Mouse (Mus musculus) testis, postnatal 10 days (tissue): ENCODE measurements at regions not wholly inside any gene's neighbourhood (a gene's known extent, or its start where the extent isn't known, plus 50 kb on each side); places are given as distances from the start of the nearest gene placed in this dataset.
"Not testable (repeated sequence)": the region's sequence is repeated elsewhere in the genome, so short reads cannot be mapped to it uniquely, and the experiment has no call there.

ENCODE experiments used
- DNase-seq: peaks from one replicate; pipeline ENCODE4 v3.0.0; 2021; ENCODE audit warnings: low spot score

DNA sequence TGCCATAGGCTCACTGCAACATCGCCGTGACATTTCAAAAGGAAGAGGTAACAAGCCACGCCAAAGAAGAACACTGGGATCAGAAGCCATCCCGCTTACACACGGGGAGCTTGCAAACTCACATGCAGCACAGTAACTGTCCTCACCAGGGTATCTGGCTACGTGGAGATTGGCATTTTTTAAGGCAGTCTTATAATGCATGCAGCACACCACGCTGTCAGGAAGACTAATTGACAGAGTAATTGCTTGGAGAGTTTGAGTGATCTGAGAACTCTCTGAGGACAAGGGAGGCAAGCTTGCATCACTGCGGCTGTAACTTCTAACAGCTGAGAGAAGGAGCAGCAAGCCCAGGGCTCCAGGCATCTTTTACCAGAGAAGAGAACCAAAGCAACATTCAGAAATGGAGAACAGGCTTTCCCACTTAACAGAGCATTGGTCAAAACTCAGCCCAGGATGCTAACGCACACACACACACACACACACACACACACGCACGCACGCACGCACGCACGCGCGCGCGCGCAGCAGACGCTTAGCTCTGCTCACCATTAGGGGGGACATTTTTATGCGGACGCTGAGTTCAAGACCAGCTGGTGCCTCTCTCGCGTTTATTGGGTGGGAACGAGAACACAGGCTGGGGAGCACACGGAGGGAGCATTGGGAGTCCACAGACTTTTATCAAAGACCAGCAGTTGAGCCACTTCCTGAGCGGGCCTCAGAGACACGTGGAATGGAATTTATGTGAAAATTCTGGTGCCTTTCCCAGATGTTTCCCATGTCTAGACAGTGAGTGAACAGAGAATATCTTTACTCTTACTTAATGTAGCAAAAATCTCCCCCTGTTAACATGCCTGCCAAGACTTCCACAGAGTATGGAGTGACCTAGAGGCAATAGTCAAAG lies 66.6 kb downstream of the 1700129C05Rik start:
- DNase-seq = no peak

DNA sequence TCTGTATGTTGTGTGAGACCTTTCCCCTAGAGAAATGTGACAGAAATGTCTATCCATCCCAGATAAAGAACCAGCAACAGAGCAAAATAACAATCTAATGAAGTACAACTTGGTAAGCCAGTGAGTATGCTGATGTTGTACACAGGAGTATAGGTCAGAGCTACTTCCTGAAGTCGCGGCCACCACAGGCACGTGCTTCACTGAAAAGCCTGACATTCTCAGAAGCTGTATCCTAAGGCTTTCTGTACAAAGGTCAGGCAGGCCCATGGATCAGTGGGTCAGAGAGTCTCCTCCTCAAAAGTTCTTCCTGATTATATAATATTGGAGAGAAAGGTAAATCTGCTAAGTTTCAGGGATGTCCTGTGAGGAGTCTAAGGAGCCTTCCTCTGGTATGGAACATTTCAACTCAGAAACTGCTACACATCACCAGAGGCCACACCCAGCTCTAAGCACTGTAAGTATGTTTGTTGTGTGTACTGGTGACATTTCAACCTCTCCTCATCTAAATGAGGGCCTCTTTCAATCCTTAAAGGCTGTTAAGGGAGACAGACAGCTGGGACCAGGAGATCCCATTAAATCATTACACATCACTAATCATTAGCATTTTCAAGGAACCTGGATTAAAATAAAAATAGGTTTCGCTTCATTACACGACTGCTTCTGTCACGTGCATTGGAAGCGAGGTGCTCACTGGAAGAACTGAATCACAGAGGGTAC lies 70.2 kb downstream of the 1700129C05Rik start:
- no peak for DNase-seq

DNA sequence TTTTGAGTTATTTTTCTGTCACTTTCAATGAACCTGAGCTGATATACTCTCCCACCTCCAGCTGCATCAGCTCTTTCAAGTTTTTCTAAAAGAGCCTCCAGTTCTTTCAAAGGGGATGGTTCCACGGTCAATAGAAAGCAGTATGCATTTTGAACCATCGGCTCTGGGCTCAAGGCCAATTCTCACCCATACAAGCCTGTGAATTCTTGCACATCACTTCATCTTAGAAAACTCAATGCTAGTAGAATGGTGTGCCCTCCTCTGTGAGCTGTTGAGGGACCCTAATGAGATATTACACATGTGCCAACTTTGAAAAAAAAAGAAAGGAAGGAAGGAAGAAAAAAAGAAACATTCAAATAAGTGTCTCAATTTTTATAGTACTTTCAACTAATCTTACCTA lies 72.6 kb downstream of the 1700129C05Rik start:
- DNase-seq = no peak

DNA sequence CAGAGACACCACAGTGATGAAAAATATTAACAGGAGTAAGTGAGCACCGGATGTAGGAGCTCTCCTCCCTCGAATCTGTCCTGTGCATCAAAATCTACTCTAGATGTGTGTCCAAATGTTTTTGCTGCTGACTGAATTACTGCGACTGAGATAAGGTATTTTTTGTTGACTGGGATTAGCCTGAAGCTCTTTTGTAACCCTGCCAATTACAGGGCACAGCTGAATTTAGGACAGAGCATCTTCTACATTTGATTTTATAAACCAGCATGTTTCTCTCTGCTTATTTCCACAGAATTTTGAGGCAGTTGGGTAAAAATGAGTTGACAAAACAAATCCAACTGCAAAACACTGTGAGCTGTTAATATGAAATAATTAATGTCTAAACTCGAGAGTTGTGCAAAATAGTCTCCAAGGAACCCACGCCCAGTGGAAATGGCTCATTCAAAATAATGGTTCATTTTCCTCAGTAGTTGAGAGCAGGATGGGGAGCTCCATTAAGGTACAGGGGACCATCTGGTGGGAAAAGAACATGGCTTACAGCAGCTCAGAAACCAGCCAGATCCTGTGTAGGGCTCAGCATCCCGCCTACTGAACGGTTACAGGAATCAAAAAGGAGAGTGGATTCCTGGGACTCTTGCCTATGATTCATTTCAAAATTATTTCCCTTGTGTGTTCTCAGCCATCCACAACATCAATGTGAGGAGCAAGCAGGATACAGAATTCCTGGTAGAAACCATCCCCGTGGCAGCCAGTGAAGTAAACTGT lies 76.1 kb downstream of the 1700129C05Rik start:
- no peak for DNase-seq

DNA sequence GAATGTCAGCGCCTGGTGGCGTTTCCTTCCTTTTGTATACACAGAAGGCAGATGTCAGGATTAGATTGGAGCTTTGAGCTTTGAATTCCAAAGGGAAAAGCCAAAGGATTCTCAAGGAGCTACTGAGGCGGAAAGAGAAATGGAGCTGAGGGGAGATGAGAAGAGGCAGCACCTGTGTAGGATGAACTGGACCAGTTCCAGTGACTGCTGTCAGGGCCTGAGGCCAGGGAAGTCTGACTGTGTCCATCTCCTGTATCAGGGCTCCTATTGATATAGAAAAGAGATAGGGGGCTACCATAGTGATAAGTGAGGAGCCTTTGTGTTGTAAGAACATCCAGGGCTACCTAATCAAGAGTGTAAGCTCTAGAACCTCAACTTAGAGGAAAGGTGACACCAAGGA lies 79.5 kb downstream of the 1700129C05Rik start:
- DNase-seq = no peak

DNA sequence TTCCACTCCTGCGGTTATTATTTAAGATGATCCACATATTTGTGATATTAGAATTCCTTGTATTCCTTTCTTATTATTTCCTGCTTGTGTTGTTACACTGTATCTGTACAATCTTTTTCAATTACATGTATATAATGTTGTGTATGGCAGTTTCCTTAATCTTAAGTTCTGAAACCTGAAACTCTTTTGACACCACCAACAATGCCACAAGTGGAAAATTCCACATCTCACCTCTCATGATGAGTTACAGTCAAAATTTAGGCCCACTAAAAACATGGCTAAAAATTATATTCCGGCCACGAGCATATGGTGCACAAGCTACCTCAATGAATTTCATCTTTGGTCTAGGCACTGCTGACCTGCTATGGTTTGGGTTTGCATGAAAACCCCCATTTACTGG lies 85.9 kb downstream of the 1700129C05Rik start:
- DNase-seq = no peak

DNA sequence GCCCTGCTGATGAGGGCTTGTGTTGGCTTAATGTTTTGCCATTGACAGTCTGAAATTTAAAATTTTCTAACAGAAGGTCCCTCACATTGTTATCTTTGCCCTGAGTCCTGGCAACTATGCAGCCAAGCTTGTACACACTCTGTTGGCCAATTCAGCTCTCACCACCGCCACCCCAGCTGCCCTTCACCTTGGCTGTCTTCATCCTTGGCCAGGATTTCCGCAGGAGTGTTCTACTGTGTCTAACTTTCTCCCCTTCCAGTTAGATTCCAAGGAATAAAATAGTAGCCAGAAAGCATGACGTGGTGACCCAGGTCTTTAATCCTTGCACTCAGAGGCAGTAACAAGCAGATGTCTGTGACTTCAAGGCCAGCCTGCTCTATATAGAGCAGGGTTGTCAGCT lies 87.4 kb downstream of the 1700129C05Rik start:
- no peak for DNase-seq

DNA sequence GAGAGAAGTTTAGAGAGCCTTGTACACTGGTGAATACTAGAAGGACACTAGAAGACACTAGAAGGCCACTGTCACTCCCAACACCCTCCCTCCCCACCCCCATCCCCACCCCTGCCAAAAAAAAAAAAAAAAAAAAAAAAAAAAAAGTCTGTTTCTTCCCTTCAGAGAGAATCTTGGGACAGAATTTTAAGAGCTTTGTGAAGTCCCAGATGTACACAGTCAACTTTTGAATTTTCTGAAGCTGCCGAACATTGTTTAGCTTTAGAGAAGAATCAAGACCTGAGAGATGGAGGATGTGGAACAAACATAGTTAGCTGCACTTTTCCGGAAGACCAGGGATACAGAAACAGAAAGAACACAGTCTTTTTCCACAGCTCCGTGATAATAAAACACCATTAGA lies 90.3 kb downstream of the 1700129C05Rik start:
- no peak for DNase-seq

DNA sequence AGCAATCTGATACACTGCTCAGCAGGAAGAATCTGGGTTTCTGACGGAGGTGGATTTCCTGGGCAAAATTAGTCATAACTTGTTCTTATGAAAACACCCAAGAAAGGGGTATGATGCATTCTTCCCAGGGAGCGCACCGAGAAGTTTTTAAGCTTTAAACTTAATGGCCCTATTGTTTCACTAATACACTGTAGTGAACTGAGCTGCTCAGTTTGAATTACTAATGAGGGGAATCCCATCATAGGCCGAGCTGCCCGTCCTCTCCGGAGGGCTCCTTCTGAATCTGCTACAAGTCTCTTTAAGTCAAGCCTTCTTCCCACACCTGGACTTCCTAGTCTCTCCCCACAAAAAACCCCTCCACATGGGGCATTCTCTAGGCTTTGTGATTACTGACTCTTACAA lies 91.2 kb downstream of the 1700129C05Rik start:
- DNase-seq = no peak

DNA sequence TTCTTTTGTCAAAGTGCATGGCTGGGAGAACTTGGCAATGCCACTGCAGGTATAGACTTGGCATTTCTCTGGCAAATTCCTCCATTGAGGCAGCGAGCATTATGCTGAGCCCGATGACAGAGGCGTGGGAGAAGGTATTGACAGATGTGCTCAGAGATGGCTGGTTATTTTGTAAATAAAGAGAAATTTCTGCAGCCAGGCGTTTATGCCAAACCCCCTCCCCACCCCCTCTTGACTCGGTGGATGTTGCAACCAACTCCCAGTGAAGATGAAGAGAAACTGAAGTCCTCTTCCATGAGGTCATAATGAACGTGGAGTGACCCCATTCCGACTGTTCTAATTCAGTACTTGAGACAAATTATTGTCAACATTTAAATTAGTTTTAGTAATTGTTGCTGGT lies 97.0 kb downstream of the 1700129C05Rik start:
- DNase-seq = no peak

DNA sequence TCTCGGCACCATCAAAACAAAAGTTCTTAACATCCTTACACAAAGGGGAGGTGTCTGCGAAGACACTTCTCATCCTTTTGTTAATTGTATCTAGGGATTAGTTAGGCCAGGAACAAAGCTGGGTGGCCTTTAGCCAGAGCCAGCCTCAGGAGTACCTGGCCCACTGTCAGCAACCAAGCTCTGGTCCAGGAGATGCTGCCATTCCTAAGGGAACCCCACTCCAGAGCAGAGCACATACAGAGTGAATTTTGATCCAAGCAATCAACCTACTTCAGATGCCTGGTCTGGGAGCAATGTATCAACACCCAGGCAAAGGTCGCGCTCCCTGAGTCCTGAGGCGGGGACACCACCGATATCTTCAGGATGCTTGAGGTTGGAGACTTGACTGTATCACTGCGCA lies 97.5 kb downstream of the 1700129C05Rik start:
- no peak for DNase-seq

DNA sequence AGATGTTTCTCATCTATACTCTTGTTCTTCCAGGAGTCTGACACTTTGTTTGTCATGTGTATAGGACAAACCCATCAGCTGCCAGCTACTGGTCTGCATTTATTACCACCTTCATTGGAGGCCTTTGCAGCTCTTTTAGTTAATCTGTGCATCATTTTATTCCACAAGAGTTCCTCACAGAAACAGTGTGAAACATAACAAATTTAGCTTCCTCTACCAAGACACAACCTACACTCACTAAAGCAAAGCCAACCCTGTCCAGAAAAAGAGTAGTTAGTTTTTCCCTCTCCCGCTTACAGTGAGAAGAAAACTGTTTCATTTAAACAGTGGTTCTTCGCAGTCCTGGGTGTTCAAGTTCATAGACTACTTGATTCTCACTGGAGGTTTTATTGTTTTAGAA lies 100.5 kb downstream of the 1700129C05Rik start:
- no peak for DNase-seq

DNA sequence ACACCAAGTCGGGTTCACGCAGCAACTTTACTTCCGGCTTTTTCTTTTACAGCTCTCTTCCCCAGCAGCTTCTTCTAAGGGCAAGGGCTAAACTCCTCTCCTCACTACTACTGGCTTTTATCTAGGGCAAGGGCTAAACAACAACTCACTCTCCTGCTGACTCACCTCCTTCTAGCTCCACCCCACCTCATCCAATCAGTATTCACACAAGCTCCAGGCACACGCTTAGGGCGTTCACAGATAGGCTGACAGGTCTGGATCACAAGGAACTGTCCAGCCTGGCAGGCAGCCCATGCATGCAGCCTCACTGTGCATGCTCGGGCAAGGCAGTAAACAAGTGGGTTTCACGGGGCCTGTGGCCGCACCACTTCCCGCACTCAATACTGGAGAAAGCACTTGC lies 116.9 kb downstream of the 1700129C05Rik start:
- DNase-seq = not testable (repeated sequence)

DNA sequence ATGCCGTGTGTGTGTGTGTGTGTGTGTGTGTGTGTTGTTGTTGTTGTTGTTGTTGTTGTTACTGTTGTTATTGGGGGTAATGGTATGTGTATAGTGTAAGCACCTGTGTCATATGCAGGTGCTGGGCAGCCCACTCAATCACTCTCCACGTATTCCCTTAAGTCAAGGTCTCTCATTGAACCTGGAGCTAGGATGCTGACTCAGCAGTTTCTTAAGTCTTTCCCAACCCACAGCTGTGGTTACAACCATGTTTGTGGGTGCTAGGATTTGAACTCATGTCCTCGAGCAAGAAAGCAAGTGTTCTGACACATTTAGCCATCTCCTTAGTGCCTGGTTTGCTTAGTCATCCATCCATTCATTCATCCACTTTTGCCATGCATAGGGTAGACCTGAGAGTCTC lies 133.2 kb downstream of the 1700129C05Rik start:
- DNase-seq = no peak

DNA sequence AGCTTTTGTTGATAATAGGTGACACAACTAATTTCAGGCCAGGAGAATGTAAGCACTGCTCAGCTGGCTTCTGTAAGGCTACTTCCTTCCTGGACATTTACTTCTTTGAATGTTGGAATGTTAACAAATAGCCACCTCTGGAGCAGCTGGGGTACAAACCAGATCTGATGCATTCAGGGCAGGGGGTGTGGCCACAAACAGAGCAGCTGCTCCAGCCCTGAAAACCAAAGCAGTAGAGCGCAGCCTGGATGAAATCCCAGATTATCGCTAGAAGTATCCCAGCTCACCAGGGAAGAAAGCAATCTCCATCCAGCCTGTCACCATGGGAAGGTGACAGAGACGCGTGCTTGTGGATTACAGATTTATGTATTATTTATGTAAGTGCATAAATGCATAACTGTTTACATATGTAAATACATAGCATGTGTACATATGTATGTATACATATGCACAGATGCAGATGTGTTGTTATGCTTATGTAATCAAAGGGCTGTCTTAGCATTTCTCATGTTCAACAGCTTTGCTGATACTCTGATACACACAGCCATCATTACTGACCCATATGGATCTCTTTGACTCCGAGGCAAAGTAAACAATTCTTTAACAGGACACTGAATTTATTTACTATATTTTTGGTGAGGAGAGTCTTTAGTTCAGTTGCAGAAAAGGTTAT lies 143.5 kb downstream of the 1700129C05Rik start:
- no peak for DNase-seq

DNA sequence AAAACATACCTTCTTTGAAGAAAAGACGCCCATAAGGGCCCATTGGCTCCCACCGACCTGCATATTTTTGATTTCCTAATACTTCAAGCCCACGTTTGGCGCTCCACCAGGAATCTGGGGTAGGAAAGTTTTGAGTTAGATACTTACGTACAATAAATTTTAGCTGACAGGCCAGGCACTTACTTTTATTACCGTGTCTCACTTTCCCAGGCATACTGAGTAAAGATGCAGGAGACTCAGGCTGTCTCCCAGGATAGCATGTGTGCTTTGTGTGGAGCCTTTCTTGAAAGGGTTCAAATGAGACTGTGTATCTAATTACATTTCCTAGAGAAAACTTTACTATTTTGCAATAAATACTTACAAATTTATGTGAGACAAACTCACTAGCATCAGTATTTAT lies 147.7 kb downstream of the 1700129C05Rik start:
- no peak for DNase-seq

DNA sequence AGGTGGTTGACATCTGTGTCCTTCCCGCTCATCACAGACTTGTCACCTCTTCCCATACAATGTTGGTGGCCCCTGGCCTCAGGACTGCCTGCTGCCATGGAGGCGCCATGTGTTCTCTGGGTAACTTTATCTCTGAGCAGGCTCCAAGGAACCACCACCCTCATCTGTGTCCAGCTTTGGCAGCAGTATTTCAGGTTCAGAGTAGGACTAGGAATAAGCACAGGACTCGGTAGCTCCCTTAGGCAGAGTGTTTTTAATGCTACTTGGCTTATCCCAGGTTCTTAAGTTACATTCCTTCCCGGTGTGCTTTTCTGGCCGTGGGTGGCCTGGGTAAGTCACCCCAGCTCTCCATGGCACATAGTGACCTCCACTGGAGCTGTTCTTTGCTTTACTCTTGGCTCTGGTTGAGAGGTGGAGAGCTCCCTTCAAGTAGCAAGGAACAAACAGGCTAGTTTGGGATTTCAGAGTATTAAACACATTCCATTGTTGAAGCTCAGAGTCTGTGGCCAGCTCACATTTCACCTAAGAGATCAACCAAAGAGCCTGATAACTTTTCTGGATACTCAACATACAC lies 153.0 kb downstream of the 1700129C05Rik start:
- DNase-seq = no peak

DNA sequence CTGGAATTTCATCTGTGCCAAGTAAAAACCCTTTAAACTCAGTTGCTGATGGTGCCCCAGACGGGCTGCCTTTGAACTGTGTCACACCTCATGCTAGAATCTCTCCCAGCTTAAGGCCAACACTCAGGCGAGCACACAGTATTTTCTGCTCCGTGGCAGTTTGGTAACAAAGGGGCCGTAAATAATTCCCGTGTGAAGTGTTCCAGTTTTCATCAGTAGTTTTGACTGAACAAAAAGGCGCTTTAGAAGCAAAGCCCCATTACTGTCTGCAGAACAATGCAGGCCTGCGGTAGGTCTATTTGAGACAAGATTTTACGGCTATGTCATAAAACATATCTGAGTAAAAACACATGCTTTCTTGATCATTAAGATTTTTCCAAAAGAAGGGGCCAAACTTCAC lies 155.0 kb downstream of the 1700129C05Rik start:
- no peak for DNase-seq

DNA sequence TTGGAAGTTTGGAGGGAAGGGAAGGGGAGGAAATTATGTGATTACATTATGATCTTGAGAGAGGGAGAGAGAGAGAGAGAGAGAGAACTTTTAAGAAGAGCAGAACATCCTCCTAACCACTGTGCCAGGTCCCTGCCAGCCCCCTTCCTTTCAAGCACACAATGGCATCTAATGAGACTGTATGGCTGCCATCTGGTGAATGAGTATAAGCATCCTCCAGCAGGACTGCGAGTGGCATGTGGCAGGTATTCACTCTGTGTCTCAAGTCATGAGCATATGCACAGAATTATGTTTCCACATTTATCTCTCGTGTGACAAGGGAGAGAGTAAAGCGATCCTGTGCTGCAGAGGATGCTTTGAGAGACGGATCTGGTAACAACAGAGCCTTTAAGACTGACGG lies 156.9 kb downstream of the 1700129C05Rik start:
- DNase-seq = no peak

DNA sequence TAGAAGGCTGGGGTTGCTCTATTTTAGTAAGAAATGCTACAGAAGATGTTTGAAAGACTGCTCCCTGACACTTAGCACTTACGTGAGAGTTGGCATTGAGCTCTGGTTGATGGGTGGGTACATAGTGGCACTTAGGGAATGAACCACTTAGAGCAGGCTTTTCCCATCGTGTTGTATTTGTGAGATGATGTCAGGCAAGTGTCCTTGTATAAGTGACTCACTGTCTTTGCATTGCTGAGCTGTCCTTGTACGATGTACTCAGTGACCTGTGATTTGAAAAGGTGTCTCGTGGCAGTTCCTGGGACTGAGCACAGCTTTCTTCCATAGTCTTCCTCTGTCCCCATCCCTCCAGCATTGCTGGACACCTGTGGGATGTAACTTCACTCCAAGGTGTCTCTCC lies 165.9 kb downstream of the 1700129C05Rik start:
- no peak for DNase-seq

DNA sequence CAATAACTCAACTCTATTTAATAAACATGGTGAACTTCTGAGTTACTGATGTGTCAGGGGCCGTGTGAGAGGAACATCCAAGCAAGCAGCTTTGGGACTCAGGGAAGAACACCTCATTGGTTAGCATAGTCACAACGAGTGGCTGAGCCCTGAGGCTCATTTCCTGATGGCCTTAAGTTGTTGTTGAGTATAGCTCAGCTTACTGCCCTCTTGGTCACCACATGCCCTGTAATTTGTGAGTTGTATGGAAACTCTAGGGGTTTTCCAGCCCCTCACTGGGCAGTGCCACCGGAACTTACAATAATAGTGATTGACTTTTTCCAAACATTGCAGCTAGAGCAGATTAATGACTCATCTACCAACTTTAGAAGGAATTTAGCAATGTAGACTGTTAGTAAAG lies 173.4 kb downstream of the 1700129C05Rik start:
- no peak for DNase-seq

DNA sequence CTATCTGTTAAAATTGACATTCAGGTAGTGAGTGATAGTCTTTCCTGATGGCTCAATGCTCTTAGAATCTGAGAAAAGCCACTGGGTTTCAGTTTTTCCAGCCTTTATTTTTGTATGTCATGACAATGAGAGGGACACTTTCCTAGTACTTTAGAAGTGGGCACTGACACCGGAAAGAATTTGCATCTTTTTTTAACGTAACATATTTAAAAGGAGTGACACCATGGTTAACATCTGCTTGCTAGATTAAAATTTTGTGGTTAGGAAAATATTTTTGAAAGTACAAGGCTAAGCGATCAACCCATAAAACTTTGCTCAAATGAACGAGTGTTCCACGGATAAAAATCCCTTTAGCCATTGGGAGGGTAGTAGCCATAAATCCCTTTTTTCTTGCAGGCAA lies 174.7 kb downstream of the 1700129C05Rik start:
- no peak for DNase-seq
